Mouse (Mus musculus): ENCODE measurements around the gene Gm16867. TPM values are rescaled to one million over a fixed set of nuclear protein-coding genes. Genes with fewer than 3 reads are reported as not detected.
"Not testable (repeated sequence)": the region's sequence is repeated elsewhere in the genome, so short reads cannot be mapped to it uniquely, and the experiment has no call there.

Gm16867 gene
- polyA plus RNA-seq (2017; shearing (Covaris generic)) = 1 to 10 TPM in 1 of 3 experiments, not detected in 2; 1.3 TPM

DNA sequence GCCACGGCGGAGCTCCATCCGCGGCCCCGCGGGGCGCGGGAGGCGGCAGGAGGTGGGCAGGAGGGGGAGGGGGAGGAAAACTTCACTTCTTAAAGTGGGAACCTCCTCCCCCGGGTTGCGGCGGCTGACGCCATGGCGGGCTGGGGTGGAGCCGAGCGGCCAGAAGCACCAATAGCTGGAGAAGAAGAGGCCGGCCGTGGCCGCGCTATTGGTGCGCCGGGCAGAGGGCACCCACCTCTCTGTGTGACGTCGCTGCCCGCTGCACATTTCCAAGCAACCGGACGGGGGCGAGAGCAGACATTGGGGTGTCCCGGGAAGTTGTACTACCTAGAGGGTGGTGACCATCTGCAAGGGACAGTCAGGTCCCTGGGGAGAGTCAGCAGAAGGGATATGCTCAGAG lies at the start of gene Gm16867:
Gene Gm16867 (minus strand): TSS at position 189 of the 400 bp plus-strand sequence.
- ATAC-seq = peak; percentile 97

DNA sequence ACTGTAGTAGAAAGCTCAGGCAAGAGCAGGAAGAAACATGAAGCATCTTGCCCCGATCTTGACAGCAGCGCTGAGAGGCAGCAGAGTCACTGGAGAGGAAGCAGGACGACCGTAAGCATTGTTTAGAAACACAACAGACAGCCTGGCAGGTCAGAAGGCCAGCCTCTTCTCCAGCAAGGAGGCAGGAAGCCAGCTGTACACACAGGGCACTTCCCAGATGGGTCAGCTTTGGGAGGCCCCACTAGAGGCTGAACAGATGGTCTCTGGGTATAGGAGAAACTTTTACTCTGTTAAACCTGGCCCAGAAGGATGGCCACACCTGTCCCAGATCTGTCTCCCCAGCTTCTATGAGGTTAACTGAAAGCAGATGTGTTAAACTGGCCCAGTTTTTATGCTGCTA lies 44.1 kb upstream of the Gm16867 start:
- not testable (repeated sequence) for ATAC-seq

DNA sequence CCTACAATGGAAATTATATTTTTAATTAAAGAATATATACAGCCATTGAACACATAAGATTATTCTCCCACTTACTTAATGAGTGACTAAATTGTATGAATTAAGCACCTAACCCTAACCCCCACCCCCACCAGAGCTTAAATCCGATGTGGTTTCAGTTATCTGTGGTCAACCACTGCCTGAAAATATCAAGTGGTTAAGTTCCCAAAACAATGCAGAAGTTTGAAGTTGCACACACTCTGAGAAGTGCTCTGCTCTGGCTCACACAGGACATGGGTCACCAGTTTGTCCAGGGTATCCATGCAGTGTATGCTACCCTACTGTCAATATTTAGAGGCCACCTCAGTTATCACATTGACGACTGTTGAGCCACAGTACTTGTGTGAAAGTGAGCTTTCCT lies 41.9 kb upstream of the Gm16867 start:
- ATAC-seq = not testable (repeated sequence)

DNA sequence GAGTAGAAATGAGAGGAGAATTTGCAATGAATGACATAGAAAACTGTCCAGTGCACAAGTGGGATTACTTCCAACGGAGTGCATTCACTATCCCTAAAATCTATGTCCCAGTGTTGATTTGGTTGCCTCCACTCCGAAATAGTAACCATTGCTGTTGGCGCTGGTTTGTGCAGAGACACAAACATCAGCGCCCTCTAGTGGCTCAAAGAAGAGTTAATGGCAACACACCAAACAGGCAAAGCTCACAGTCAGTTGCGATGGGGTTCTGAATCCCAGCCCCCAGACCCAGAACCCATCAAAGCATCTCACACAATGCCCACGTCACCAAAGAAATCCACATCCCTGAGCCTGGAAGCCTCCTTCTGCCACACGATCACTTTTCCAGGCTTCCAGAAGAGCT lies 40.9 kb upstream of the Gm16867 start:
- ATAC-seq = peak; percentile 50

DNA sequence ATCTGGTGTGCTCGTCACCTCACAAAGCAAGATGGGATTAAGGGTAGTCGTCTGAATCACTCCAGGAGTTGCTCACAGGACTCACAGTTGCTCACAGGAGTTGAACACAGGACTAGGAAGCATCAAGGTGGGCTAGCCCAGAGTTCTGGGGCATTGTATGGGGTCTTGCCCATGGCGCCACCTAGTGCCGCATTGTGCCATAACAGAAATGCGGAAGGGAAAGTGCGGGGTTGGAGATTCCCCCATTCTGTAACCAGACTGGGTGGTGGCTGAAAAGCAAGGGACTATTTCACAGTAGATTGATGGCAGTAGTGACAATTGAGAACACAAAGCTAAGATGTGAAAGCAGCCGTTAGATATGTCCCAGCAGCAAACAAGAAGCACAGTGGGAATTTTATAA lies 39.5 kb upstream of the Gm16867 start:
- not testable (repeated sequence) for ATAC-seq

DNA sequence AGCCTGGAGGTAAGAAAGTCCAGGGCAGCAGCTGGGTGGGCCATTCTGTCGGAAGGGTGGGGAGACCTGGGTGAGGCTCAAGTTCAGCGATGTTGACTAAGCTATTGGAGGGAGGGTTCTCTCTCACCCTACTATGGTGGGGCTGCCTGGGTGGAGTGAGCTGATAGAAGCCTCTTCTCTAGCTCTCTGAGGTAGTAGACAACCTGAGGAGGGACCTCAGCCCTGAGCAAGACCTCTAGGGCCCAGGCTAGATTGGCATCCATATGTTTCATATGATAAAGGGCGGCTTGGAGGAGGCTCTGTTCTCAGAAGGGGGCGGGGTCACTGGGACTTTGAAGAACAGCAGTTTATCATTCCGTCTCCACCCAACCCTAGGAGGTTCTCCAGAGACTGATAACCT lies 37.0 kb upstream of the Gm16867 start:
- not testable (repeated sequence) for ATAC-seq

DNA sequence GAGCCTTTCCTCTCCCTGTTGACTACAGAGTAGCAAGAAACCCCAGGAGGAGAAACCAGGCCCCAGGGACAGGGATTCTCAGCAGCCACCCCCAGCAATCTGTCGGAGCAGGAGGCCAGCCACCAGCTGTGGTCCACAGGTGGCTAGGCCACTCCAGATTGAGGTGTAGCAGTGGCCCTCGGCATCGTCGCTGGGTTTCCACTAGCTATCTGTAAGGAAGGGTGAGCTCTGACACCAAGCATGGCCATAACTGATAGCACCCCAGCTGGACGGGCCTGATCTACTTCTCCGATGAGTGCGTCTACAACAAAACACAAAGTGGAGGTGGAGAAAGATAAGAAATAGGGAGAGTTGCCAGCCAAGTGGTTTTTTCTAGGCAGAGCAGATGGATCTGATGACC lies 33.4 kb upstream of the Gm16867 start:
- not testable (repeated sequence) for ATAC-seq

DNA sequence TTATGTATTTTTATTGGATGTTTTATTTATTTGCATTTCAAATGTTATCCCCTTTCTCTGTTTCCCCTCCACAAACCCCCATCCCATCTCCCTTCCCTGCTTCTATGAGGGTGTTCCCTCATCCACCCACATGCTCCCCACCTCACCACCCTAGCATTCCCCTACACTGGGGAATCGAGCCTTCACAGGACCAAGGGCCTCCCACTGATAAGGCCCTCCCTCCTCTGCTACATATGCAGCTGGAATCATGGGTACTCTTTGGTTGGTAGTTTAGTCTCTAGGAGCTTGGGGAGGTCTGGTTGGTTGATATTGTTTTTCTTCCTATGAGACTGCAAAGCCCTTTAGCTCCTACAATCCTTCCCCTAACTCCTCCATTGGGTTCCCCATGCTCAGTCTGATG lies 23.0 kb upstream of the Gm16867 start:
- ATAC-seq = not testable (repeated sequence)

DNA sequence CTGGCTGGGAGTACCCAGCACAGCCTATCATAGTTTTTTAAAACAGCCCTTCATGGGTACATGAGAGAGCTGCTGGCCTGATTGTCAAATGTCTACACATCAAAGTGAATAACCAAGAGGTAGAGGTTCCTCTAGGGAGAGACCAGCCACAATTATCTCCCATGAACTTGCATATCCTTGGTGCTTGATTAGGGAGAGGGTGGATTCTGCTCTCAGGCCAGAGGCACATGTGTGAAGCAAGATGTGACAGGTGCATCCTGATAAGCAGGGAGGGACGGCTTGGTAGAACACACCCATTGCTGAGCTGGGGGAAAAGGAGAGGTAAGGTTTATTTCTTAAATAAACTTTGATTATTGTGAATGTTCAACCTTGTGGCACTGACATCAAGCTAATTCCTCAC lies 19.8 kb upstream of the Gm16867 start:
- not testable (repeated sequence) for ATAC-seq

DNA sequence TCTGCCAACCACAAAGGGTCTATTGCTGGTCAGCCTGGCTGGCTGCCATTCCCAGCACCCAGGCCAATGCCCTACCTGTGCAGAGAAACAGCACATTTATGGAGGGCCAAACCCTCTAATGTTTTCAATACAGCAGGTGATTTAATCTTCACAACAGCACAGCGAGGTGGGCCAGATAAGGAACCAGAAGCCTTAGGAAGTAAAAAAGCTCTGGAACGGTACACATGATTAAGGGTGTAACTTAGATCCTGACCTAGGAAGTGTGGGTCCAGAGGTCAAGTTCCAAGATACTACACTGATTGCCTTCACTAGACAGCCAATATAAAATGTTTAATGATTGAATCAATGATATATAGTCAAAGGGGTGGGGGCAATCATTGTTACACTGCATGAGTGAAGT lies 17.6 kb upstream of the Gm16867 start:
- not testable (repeated sequence) for ATAC-seq

DNA sequence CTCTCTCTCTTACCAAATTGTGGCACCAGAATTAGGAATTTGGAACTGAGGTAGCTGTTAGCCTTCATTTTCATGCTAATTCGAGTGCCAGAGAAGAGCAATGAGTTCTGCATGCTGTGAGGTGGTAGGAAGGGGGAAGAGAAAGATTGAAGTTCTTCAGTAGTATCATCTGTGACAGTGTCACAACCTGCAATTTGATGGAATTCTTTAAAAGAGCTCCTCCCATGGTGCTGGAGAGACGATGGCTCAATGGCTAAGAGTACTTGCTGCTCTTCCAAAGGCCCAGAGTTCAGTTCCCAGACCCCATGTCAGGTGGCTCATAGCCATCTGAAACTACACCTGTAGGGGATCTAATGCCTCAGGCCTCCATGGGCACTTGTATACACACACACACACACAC lies 9.3 kb upstream of the Gm16867 start, which contains the start of gene Gm27179:
Gene Gm27179 (minus strand): TSS at position 101 of the 400 bp plus-strand sequence.
- ATAC-seq = not testable (repeated sequence)

DNA sequence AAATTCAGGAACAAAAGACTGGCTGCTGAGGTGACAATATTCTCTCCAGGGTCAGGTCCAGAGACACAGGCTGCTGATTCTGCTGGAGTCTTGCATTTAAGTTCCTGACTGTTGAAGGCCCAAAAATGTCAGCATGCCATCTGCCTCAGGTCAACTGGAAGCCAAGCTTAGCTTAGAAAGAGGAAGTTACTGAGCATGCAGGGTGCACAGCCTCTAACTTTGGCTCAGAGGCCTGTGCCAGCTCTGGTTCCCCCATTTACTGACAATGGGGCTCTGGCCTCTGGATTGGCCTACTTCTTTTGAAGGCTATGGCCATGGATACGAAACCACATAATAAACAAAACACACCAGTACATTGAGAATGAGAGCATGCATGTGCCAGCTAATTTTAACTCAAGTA lies 3.8 kb upstream of the Gm16867 start:
- not testable (repeated sequence) for ATAC-seq

DNA sequence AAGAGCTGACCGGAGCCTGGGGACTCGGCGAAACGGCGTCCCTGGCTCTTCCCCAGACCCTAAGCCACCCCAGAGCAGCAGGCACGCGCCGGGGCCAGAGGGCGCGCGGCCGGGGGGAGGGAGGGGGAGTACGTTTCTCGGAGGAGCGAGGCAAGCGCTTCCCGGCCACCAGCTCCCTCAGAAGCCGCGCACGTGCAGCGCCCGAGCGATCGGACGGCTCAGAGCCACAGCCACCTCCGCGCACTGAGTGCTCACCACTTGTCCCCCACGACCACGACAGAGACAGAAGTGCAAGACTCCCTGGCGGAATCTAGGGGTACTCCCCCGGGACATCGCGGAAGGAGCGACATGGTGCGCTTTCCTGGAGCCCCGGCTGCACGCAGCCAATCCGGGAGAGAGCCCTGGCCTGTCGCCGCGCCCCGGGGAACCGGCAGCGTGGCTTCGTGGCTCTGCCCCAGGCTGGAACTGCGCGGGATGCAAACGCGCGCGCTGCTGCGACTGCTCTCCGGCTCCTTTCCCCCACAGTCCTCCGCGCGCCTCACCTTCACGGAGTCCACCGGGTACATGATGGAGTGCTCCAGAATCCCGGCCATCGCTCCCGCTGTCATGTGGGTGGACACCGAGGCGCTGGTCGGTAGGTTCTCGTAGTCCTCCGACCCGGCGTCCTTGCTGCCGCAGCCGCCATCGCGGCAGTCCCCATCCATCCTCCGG lies 567 bp downstream of the Gm16867 start:
- ATAC-seq = peak; percentile 35

DNA sequence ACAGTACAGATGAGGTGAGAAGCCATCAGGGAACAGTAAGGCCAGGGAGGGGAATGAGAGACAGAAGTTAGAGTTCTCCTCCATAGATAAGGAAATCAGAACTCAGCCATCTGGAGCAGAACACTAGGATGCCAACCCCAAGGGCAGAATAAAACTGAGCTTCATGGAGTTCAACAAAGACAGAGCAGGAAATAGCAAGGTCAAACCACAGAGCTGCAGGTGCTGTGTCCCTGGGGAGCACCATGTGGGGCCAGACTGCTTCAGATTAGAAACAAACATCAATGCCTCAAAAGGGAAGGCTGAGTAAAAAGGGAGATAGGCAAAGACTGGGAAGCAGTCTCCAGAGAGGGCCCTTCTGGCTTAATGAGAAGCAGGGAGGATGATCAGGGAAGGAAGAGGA lies 6.9 kb downstream of the Gm16867 start:
- ATAC-seq = not testable (repeated sequence)

DNA sequence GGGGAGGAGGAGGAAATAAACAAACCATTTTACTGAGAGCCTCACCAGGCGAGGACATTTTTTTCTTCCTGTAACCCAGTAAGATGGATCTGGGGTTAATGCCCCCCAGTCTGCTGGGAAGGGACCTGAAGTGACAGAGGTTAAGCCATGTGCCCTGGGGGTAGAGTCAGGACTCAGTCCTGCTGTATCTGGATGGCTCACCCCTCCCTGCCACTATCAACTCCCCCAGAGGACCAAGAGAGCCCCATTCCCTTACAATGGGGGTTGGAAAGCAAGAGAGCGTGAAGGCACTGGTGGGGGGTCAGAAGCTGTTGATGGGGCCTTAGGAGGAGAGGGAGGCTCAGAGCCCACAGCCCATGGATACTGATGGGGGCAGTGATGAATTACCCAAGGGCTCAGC lies 8.2 kb downstream of the Gm16867 start:
- ATAC-seq = not testable (repeated sequence)

DNA sequence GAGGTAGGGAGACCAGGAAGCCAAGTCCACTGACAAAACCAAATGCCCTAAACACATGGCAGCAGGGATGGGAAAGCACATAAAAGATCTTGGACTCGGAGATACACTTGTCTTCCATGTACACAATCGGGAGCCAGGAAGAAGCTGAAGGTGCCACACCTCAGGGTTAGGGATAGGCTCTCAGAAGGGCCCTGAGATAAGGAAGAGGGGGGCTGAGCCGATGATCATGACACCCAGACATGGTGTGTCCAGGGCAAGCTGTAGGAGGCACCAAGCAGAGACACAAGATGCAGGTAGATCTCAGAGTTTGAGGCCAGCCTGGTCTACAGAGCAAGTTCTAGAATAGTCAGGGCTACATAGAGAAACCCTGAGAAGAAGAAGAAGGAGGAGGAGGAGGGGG lies 8.6 kb downstream of the Gm16867 start:
- ATAC-seq = not testable (repeated sequence)

DNA sequence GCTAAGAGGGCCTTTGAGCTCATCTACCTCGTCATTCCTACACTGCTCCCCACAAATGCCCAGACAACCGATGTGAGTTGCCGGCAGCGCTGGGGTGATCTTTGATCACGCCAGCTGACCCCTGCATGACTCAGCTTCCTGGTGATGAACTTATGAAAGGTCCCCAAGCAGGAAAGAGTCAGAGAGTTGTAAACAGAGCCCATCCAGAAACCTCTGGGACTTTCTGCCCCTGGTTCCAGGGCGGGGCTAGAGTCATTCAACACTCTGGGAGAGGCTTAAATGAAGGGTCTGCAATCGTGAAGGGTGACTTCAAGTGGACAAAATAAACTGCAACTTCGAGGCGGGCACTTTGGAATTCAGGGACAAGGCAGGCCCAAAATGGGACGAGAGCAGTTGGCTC lies 15.2 kb downstream of the Gm16867 start:
- ATAC-seq = not testable (repeated sequence)

DNA sequence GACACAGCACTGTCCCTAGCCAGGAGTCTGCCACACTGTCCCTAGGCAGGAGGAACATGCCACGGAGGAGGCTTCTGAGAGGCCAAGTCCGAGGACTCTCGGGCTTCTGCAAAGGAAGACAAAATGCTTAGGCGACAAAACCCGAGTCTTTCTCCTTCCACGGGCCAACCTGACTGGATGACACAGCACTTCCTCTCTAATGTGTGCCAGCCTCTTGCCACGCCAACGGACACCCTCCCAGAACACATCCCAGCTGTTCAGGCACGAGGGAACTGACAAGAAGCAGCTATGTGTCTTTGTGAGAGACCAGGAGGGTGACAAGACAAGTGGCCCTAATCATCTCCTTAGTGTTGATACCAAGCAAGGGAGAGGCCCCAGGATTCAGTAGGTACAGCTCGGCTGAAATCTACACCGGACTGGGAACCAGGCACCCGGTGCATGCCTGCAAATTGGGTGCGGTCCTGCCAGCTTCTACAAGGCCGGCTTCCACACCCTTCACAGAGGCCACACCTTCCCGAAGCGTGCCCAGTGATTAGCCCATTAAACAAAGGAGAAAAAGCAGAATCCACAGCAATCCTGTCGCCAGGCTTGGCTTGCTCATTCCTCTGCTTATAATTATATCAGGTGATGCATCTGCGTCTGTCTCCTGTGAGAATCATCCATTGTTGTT lies 17.6 kb downstream of the Gm16867 start:
- ATAC-seq = not testable (repeated sequence)

DNA sequence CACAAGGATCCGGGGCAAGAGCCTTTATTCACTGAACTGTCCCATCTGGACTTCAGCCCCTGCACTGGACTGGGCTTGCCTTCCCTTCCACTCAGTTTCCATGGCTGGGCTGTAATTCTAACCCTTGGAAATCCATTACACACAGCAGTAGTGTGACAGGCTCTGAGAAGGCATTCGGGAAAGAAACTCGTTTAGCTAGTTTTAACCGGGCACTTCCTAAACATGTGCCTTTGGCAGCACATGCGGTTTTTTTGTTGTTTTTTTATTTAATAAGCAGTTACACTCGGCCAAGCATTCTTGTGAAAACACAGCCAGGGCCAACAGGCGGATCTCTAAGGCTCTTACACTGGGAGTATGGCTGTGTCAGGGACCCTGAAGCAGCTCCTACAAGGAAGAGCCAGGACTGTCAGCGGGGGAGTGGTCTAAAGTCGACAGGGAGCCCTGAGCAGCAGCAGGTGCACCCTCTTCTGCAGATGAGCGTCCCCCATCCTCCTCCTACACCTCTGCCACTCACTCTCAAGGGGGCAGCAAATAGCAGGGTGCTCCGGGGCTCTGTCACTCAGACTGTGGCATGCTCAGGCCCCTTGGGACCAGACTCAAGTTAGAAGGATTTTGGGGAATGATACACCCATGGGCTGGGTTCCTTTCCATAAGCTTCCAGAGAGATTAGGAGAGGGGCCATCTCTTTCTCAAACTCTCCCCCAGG lies 29.1 kb downstream of the Gm16867 start:
- not testable (repeated sequence) for ATAC-seq

DNA sequence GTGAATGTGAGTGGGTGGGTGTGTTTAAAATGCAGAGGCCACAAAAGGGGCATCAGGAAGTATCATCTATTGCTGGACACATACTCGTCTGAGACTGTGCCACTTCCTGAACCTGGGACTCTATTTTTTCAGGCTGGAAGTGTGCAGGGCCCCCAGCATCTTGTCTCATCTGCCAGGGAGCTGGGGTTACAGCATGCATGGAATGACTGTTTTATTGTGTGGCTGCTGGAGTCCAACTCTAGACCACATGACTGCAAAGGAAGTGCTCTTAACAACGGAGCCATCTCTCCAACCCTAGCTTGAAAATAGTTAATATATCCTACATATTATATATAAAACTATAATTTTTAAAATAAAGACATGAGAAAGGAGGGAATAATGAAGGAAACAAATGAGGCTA lies 29.8 kb downstream of the Gm16867 start:
- not testable (repeated sequence) for ATAC-seq

DNA sequence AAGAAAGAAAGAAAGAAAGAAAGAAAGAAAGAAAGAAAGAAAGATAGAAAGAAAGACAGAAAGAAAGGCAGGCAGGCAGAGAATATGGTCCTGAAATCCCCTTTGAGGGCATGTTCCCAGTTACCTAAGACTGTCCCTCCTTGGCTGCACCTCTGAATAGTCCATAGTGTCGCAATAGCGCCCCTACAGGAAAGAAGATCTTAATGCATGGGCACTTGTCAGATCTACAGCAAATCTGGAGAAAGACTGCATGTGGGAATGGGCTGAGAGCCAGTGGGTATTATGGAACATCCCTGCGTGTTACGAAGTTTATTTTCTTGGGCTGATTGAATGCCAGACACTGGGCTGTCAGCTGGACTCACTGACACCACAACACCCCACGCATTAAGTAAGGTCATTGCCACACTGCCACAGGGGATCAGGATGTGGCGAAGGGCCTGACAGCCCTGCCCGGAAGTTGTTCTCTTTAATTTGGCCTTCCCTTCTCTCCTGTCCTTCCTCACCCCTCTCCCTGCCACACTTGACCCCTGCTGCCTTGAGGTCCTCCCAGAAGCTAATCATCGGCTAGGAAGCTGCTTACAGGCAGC lies 32.9 kb downstream of the Gm16867 start:
- not testable (repeated sequence) for ATAC-seq

DNA sequence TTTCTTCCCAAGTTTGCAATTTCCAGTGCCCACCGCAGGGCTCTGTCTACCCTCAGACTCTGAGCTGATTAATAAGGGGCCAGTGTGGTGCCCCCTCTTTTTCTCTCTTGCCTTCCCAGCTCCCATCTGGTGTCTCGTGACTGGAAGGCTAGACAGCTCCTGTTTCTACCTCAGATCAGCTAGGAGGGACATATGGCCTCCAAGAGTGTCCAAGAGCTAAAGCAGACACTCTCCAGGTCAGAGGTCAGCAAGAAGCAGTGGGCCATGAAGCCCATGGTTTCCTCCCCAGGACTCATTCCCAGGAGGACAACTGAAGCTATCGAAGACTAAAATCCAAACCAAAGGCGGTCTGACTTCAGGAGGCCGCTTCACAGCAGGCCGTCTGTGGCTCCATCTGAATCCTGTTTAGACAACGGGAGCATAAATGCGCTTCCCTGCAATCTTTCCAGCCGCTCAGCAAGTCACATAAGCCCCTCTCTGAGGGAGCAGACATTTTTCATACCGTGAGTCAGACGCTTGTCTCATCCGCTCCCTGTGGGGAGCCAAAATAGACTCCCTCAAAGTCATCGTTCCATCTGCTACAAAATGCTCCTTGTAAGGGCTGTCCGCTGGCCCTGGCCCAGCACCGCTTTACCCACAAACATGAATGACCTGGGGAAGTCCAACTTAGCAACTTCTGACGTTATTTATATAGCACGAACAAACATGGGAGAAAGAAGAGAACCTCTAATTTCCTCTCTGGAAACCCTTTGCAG lies 35.4 kb downstream of the Gm16867 start:
- not testable (repeated sequence) for ATAC-seq

Data from inflammation-experienced regulatory T-cells, adult 6 months (primary cell).